Mouse (Mus musculus) thymus, postnatal 36 days (tissue): ENCODE measurements around the gene Twsg1.
A peak's percentile ranks its signal among the peaks of the same experiment; 100 is the strongest.

ENCODE experiments used
- DNase-seq, 2 experiments: peaks; one replicate each; pipeline ENCODE4 v3.0.0; 2022; ENCODE audit warnings: mixed read lengths in 2 of 2

Twsg1 gene

GRCm38 (mm10) chr17:65885697-65886529, 65.1 kb downstream of the Twsg1 start, which contains the start of gene Ralbp1:
Gene Ralbp1 (minus strand): TSS chr17:65885798.
- no peak for DNase-seq

GRCm38 (mm10) chr17:65885398-65885696, 65.7 kb downstream of the Twsg1 start:
- DNase-seq = no peak

GRCm38 (mm10) chr17:65884691-65885397, 66.2 kb downstream of the Twsg1 start:
- DNase-seq = peak; percentile 99

- DNase-seq = peak in 1 of 2 experiments; percentile 46
Measured at GRCm38 (mm10) chr17:65884061-65884669, 66.9 kb downstream of the Twsg1 start.

GRCm38 (mm10) chr17:65877026-65877425, 74.0 kb downstream of the Twsg1 start:
- no peak for DNase-seq

- peak in 1 of 2 experiments; percentile 28 for DNase-seq
Measured at GRCm38 (mm10) chr17:65873834-65874233, 77.2 kb downstream of the Twsg1 start.

- no peak for DNase-seq
Measured at GRCm38 (mm10) chr17:65873156-65873555, 77.9 kb downstream of the Twsg1 start.

- peak; percentile 73 to 76 for DNase-seq
Measured at GRCm38 (mm10) chr17:65872652-65873051, 78.4 kb downstream of the Twsg1 start.

GRCm38 (mm10) chr17:65872051-65872450, 79.0 kb downstream of the Twsg1 start:
- no peak for DNase-seq
